Mouse (Mus musculus) heart, embryonic 15.5 days (tissue): ENCODE results near the gene Tagln2. TPM values are rescaled to one million over a fixed set of nuclear protein-coding genes. Genes with fewer than 3 reads are reported as not detected.

ENCODE experiments used
- ATAC-seq: fragments of 200-750 bp; cut with Nextera tagmentation; replicated peaks from 2 replicates; pipeline ENCODE4 v1.8.0; 2017; ENCODE audit warnings: low read depth, moderate TSS enrichment; ENCODE audit not compliant: insufficient number of reproducible peaks, insufficient read depth, low FRiP score
- H3K27ac ChIP-seq: fragments of 300-500 bp; sonication (generic); 2 replicates; pipeline ENCODE4 v1.5.1; 2015; ENCODE audit warnings: mild to moderate bottlenecking, inconsistent platforms
- H3K27me3 ChIP-seq: fragments of 300-500 bp; sonication (generic); 2 replicates; pipeline ENCODE4 v1.6.1; 2015; ENCODE audit warnings: inconsistent platforms
- H3K36me3 ChIP-seq: fragments of 300-500 bp; sonication (generic); 2 replicates; pipeline ENCODE4 v1.6.1; 2015; ENCODE audit warnings: mild to moderate bottlenecking, inconsistent platforms
- H3K4me1 ChIP-seq: fragments of 300-500 bp; sonication (generic); replicated peaks from 2 replicates; pipeline ENCODE4 v1.6.1; 2015; ENCODE audit warnings: inconsistent platforms
- H3K4me2 ChIP-seq: fragments of 300-500 bp; sonication (generic); 2 replicates; pipeline ENCODE4 v1.6.1; 2015; ENCODE audit warnings: inconsistent platforms, mild to moderate bottlenecking, moderate library complexity
- H3K4me3 ChIP-seq: fragments of 300-500 bp; sonication (generic); 2 replicates; pipeline ENCODE4 v1.5.1; 2015; ENCODE audit warnings: mild to moderate bottlenecking, inconsistent platforms
- H3K9ac ChIP-seq: fragments of 300-500 bp; sonication (generic); 2 replicates; pipeline ENCODE4 v1.6.1; 2015; ENCODE audit warnings: mild to moderate bottlenecking, inconsistent platforms
- H3K9me3 ChIP-seq: fragments of 300-500 bp; sonication (generic); replicated peaks from 2 replicates; pipeline ENCODE4 v1.6.1; 2016; ENCODE audit warnings: inconsistent platforms
- WGBS: fragments of 180-500 bp; shearing (Covaris S2); methylation state at CpG from one replicate; pipeline ENCODE4 v1.1.7; 2015; ENCODE audit warnings: mixed read lengths; 5-methylcytosine and 5-hydroxymethylcytosine counted together
- polyA plus RNA-seq: library from polyadenylated mRNA; unstranded; fragments of >200 nt; fragmentation: Nextera tagmentation; extraction: Ambion mirVana; gene quantifications from 2 replicates; pipeline ENCODE4 v1.2.1, GENCODE M21; 2015

Gene Tagln2
- polyA plus RNA-seq, 1 experiment from 2014 or later = 276 TPM

DNA sequence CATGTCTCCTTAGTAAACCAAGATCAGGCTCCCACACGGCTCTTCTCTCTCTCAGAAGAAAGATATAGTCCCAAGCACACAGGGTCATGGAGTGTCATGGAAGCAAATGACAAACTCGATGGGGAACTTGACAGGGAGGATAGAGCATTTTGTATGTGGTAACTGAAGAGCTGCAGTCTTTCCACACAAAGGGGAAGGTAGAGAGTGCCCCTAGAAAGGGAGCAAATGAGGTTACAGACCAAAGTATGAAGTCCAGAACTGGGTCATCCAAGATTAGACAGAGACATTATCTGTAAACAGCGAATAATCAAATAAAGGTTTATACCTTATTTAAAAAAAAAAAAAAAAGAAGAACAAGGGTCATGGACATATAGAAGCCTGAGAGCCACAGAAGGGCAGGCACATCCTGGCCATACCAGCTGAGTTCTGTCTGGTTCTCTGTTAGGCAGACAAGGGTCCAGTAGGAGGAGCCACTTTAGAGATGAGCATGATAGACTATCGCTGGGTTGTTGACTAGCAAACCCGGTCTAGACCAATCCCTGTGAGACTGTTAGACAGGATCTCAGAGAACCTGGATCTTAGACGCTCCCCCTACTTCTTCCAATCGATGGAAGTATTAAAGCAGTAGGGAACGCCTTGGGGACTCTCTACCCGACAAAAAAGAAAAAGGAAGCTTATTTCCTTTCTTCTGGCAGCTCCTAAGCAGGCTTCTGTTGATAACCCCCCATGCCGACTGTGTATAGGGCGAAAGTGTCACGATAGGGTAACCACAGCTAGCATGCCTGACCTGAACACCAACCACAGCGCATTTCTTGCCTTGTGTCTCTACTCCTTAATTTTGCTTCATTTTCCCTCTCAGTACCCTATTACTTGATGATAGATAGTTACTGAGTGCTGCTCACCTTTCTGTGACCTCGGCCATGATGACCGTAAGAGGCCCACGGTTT lies 36.2 kb upstream of the Tagln2 start:
- H3K27ac ChIP-seq = no peak overlapping the region
- WGBS = 72% methylated on average over 16 of the region's 16 CpGs
- no peaks in the 10 kb centered on the region for H3K4me1 ChIP-seq
- H3K9me3 ChIP-seq = no peaks in the 10 kb centered on the region
- no peaks in the 10 kb centered on the region for H3K27me3 ChIP-seq
- no peak for ATAC-seq
- no peaks in the 10 kb centered on the region for H3K36me3 ChIP-seq
- H3K4me2 ChIP-seq = no peak overlapping the region
- no peak overlapping the region for H3K4me3 ChIP-seq
- H3K9ac ChIP-seq = no peak overlapping the region

DNA sequence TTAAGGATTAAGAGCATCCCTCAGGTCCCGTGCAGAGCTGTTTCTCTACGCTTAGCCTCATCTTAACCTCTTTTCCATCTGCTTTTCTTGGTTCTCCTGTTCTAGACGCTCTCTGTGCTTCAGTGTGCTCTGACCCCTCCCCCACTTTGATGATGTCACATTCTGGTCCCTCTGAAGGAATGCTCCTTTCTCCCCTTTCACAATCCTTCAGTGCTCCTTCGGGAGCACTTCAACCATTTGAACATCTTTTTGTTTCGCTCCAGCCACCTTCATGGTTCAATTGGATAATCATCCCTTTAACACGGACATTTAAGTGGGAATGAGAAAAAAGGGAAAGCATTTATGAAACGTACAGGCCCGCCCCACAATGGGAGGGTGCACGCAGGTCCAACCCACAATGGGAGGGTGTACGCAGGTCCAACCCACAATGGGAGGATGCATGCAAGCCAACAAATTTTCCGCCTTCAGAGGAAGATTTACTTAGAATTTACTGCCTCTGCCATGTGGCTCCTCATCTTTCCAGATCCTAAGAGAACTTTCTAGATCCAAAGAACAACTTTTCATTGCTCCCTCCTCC lies 31.5 kb upstream of the Tagln2 start:
- Histone ChIP-seq H3K27me3 (no peaks in the 10 kb centered on the region), H3K27ac (no peak overlapping the region), H3K4me1 (peaks cover 7% of the 10 kb centered on the region), H3K36me3 (no peaks in the 10 kb centered on the region), H3K4me3 (no peak overlapping the region), H3K9ac (no peak overlapping the region), H3K9me3 (no peaks in the 10 kb centered on the region), H3K4me2 (no peak overlapping the region)
- ATAC-seq = no peak
- WGBS = 84% methylated on average over 11 of the region's 11 CpGs

- no peak for ATAC-seq
- no peak overlapping the region for H3K4me2 ChIP-seq
- H3K9ac ChIP-seq = no peak overlapping the region
- no peaks in the 10 kb centered on the region for H3K9me3 ChIP-seq
- no peak overlapping the region for H3K4me3 ChIP-seq
- no peaks in the 10 kb centered on the region for H3K27me3 ChIP-seq
- H3K27ac ChIP-seq = no peak overlapping the region
- 46% methylated on average over 5 of the region's 5 CpGs for WGBS
- H3K4me1 ChIP-seq = peaks cover 7% of the 10 kb centered on the region
- H3K36me3 ChIP-seq = no peaks in the 10 kb centered on the region
Measured at GRCm38 (mm10) chr1:172469373-172469772, 30.5 kb upstream of the Tagln2 start.

DNA sequence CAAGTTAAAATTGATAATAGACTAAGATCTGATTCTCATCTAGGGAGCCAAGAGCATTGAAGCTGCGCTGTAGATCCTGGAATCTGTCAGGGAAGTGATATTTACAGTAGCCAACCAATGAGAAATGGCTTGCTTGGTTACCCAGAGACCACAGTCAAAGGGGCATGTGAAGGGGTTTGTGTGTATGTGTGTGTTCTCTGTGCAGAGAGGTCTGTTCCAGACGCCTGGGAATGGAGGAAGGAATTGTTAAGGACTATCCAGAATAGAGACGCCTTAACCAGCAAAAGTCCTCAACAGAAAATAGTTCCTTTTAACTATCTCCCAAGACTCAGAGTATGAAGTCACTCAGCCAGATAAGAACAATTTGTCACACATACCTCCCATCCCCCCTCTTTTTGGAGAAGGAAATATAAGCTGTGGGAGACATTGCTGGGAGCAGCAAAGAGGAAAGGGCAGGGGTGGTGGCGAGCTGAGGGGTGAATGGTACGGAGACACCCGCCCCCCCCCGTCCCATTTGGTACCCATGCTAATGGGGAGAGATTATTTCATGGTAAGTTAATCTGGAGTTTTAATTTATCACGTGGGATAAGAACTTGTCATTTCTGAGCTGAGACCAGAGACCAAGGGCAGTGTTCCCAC lies 29.9 kb upstream of the Tagln2 start:
- ATAC-seq = no peak
- Histone ChIP-seq H3K27me3 (no peaks in the 10 kb centered on the region), H3K4me2 (no peak overlapping the region), H3K36me3 (no peaks in the 10 kb centered on the region), H3K9ac (no peak overlapping the region), H3K27ac (no peak overlapping the region), H3K9me3 (no peaks in the 10 kb centered on the region), H3K4me3 (no peak overlapping the region), H3K4me1 (peaks cover 7% of the 10 kb centered on the region)
- WGBS = 43% methylated on average over 8 of the region's 8 CpGs

- Histone ChIP-seq H3K4me3 (no peak overlapping the region), H3K27ac (no peak overlapping the region), H3K36me3 (no peaks in the 10 kb centered on the region), H3K27me3 (no peaks in the 10 kb centered on the region), H3K4me1 (peaks cover 10% of the 10 kb centered on the region), H3K4me2 (no peak overlapping the region), H3K9me3 (no peaks in the 10 kb centered on the region), H3K9ac (no peak overlapping the region)
- ATAC-seq = no peak
Measured at GRCm38 (mm10) chr1:172472909-172473308, 26.9 kb upstream of the Tagln2 start.

- H3K9ac ChIP-seq = no peak overlapping the region
- H3K27ac ChIP-seq = no peak overlapping the region
- WGBS = 72% methylated on average over 3 of the region's 3 CpGs
- H3K36me3 ChIP-seq = no peaks in the 10 kb centered on the region
- ATAC-seq = no peak
- H3K4me2 ChIP-seq = no peak overlapping the region
- no peak overlapping the region for H3K4me3 ChIP-seq
- no peaks in the 10 kb centered on the region for H3K27me3 ChIP-seq
- peaks cover 10% of the 10 kb centered on the region for H3K4me1 ChIP-seq
- no peaks in the 10 kb centered on the region for H3K9me3 ChIP-seq
Measured at GRCm38 (mm10) chr1:172474196-172474595, 25.7 kb upstream of the Tagln2 start.

GRCm38 (mm10) chr1:172475054-172475741 lies 24.6 kb upstream of the Tagln2 start, which contains the start of gene Slamf9:
TSS of gene Slamf9 (plus strand) at chr1:172475358.
- no peak within 1 kb of the TSS for H3K4me2 ChIP-seq
- no peaks in the 10 kb centered on the region for H3K36me3 ChIP-seq
- WGBS = 37% methylated on average over 7 of the region's 7 CpGs
- no peak within 1 kb of the TSS for H3K27ac ChIP-seq
- no peak within 1 kb of the TSS for H3K9ac ChIP-seq
- no peak within 1 kb of the TSS for H3K4me3 ChIP-seq
- H3K9me3 ChIP-seq = no peaks in the 10 kb centered on the region
- no peaks in the 10 kb centered on the region for H3K27me3 ChIP-seq
- 0 out of 2 replicates have a peak, but pooled peaks cover 3% of the 10 kb centered on the region for H3K4me1 ChIP-seq
- peak; percentile 55; the same call in 1 of the 2 replicates for ATAC-seq

DNA sequence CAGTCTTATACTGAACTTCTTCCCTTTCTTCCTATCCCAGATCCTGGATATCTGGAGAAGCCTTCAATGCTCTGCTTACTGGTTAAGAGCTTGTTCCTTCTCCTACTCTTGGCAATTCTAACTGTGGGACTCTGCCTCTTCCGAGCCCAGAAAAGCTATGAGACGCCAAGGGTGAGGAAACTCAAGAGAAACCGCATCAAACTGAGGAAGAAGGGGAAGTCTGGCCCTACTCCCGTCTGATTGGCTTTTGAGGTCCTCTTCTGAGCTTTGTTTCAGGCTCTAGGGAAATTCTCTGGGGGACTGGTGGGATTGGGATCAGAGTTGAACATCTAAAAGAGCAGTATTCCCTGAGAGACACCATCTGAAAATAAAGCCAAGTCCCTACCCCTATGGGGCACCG lies 21.8 kb upstream of the Tagln2 start:
- Histone ChIP-seq H3K4me3 (no peak overlapping the region), H3K36me3 (no peaks in the 10 kb centered on the region), H3K27ac (no peak overlapping the region), H3K27me3 (no peaks in the 10 kb centered on the region), H3K4me2 (no peak overlapping the region), H3K4me1 (peaks cover 20% of the 10 kb centered on the region), H3K9me3 (no peaks in the 10 kb centered on the region), H3K9ac (no peak overlapping the region)
- WGBS = 72% methylated on average over 5 of the region's 5 CpGs
- no peak for ATAC-seq

- no peak overlapping the region for H3K4me3 ChIP-seq
- no peaks in the 10 kb centered on the region for H3K9me3 ChIP-seq
- 88% methylated on average over 4 of the region's 4 CpGs for WGBS
- H3K27me3 ChIP-seq = peaks cover 7% of the 10 kb centered on the region; the same call in 1 of the 2 replicates
- H3K27ac ChIP-seq = no peak overlapping the region
- no peaks in the 10 kb centered on the region for H3K36me3 ChIP-seq
- H3K9ac ChIP-seq = no peak overlapping the region
- peaks cover 20% of the 10 kb centered on the region for H3K4me1 ChIP-seq
- H3K4me2 ChIP-seq = no peak overlapping the region
- ATAC-seq = no peak
Measured at GRCm38 (mm10) chr1:172480376-172480775, 19.5 kb upstream of the Tagln2 start.

- Histone ChIP-seq H3K9ac (no peak overlapping the region), H3K27me3 (peaks cover 8% of the 10 kb centered on the region; the same call in 1 of the 2 replicates), H3K36me3 (no peaks in the 10 kb centered on the region), H3K4me2 (peak overlapping the region; percentile 96), H3K9me3 (no peaks in the 10 kb centered on the region), H3K27ac (no peak overlapping the region), H3K4me3 (peak overlapping the region; percentile 61), H3K4me1 (peaks cover 19% of the 10 kb centered on the region)
- 19% methylated on average over 13 of the region's 13 CpGs for WGBS
- ATAC-seq = no peak
Measured at GRCm38 (mm10) chr1:172481111-172481510, 18.7 kb upstream of the Tagln2 start.
